Mouse (Mus musculus): ENCODE results near the gene Tmem215. TPM values are rescaled to one million over a fixed set of nuclear protein-coding genes. Genes with fewer than 3 reads are reported as not detected.

The Tmem215 gene
- total RNA-seq (2021) = under 1 TPM; 0.15 to 0.26 TPM
- long read RNA-seq, experiment 1 = 0 reads
- long read RNA-seq, experiment 2 = 0 reads

- DNase-seq (ENCODE audit: low spot score in 2 of 2) = no peak
Measured at GRCm38 (mm10) chr4:40471880-40472279, at the start of gene Tmem215. Tmem215 (plus strand) TSS chr4:40472180.

GRCm38 (mm10) chr4:40431916-40432315, 40.1 kb upstream of the Tmem215 start:
- no peak for DNase-seq (ENCODE audit: low spot score in 2 of 2)

GRCm38 (mm10) chr4:40433379-40433778, 38.6 kb upstream of the Tmem215 start:
- no peak for DNase-seq (ENCODE audit: low spot score in 2 of 2)

- DNase-seq (ENCODE audit: low spot score in 2 of 2) = no peak
Measured at GRCm38 (mm10) chr4:40434388-40434787, 37.6 kb upstream of the Tmem215 start.

- DNase-seq (ENCODE audit: low spot score in 2 of 2) = no peak
Measured at GRCm38 (mm10) chr4:40443565-40443964, 28.4 kb upstream of the Tmem215 start.

GRCm38 (mm10) chr4:40472700-40473530, 935 bp downstream of the Tmem215 start:
- DNase-seq (ENCODE audit: low spot score in 2 of 2) = peak; percentile 24 to 33

- DNase-seq (ENCODE audit: low spot score in 2 of 2) = no peak
Measured at GRCm38 (mm10) chr4:40473911-40474310, 1.9 kb downstream of the Tmem215 start.

- DNase-seq (ENCODE audit: low spot score in 2 of 2) = no peak
Measured at GRCm38 (mm10) chr4:40477963-40478362, 6.0 kb downstream of the Tmem215 start.

- no peak for DNase-seq (ENCODE audit: low spot score in 2 of 2)
Measured at GRCm38 (mm10) chr4:40486546-40486945, 14.6 kb downstream of the Tmem215 start.

GRCm38 (mm10) chr4:40491731-40492130, 19.8 kb downstream of the Tmem215 start:
- DNase-seq (ENCODE audit: low spot score in 2 of 2) = no peak

GRCm38 (mm10) chr4:40496354-40496753, 24.4 kb downstream of the Tmem215 start:
- DNase-seq (ENCODE audit: low spot score in 2 of 2) = no peak

- no peak for DNase-seq (ENCODE audit: low spot score in 2 of 2)
Measured at GRCm38 (mm10) chr4:40496828-40497227, 24.8 kb downstream of the Tmem215 start.

GRCm38 (mm10) chr4:40499812-40500591, 28.0 kb downstream of the Tmem215 start:
- no peak for DNase-seq (ENCODE audit: low spot score in 2 of 2)

GRCm38 (mm10) chr4:40502459-40502858, 30.5 kb downstream of the Tmem215 start:
- DNase-seq (ENCODE audit: low spot score in 2 of 2) = no peak

GRCm38 (mm10) chr4:40509534-40509933, 37.6 kb downstream of the Tmem215 start:
- no peak for DNase-seq (ENCODE audit: low spot score in 2 of 2)

GRCm38 (mm10) chr4:40513235-40513634, 41.3 kb downstream of the Tmem215 start:
- DNase-seq (ENCODE audit: low spot score in 2 of 2) = no peak

GRCm38 (mm10) chr4:40518545-40519324, 46.8 kb downstream of the Tmem215 start:
- DNase-seq (ENCODE audit: low spot score in 2 of 2) = no peak

Data from gastrocnemius, postnatal 4 days (tissue).